Mouse (Mus musculus) intestine, embryonic 16.5 days (tissue): ENCODE measurements around the gene Vpreb3. TPM values are rescaled to one million over a fixed set of nuclear protein-coding genes. Genes with fewer than 3 reads are reported as not detected.

Experiments
- ATAC-seq: fragments of 200-750 bp; cut with Nextera tagmentation; 2 replicates; pipeline ENCODE4 v1.8.0; 2017; ENCODE audit warnings: moderate TSS enrichment, moderate library complexity
- H3K27ac ChIP-seq: fragments of 300-500 bp; sonication (generic); 2 replicates; pipeline ENCODE4 v1.5.1; 2014; ENCODE audit warnings: mild to moderate bottlenecking, low read length
- H3K27me3 ChIP-seq: fragments of 300-500 bp; sonication (generic); replicated peaks from 2 replicates; pipeline ENCODE4 v1.6.1; 2014; ENCODE audit warnings: low read length, control low read depth, mixed read lengths; ENCODE audit not compliant: control insufficient read depth, insufficient read depth
- H3K36me3 ChIP-seq: fragments of 300-500 bp; sonication (generic); 2 replicates; pipeline ENCODE4 v1.6.1; 2014; ENCODE audit warnings: low read length, control low read depth; ENCODE audit not compliant: control insufficient read depth, insufficient read depth
- H3K4me1 ChIP-seq: fragments of 300-500 bp; sonication (generic); 2 replicates; pipeline ENCODE4 v1.6.1; 2014; ENCODE audit warnings: low read length, control low read depth, mixed read lengths; ENCODE audit not compliant: control insufficient read depth, insufficient read depth
- H3K4me2 ChIP-seq: fragments of 300-500 bp; sonication (generic); 2 replicates; pipeline ENCODE4 v1.6.1; 2014; ENCODE audit warnings: low read depth, low read length, control low read depth
- H3K4me3 ChIP-seq: fragments of 300-500 bp; sonication (generic); 2 replicates; pipeline ENCODE4 v1.5.1; 2014; ENCODE audit warnings: mild to moderate bottlenecking, low read length
- H3K9ac ChIP-seq: fragments of 300-500 bp; sonication (generic); 2 replicates; pipeline ENCODE4 v1.6.1; 2014; ENCODE audit warnings: low read depth, low read length
- H3K9me3 ChIP-seq: fragments of 300-500 bp; sonication (generic); 2 replicates; pipeline ENCODE4 v1.6.1; 2016; ENCODE audit warnings: low read length, control low read depth; ENCODE audit not compliant: control insufficient read depth
- WGBS: fragments of 180-500 bp; shearing (Covaris S2); extraction: QIAGEN DNeasy Blood & Tissue Kit; methylation state at CpG from one replicate; pipeline ENCODE4 v1.1.7; 2014; 5-methylcytosine and 5-hydroxymethylcytosine counted together
- polyA plus RNA-seq: library from polyadenylated mRNA; unstranded; fragments of >200 nt; fragmentation: Nextera tagmentation; extraction: Ambion mirVana; gene quantifications from 2 replicates; pipeline ENCODE4 v1.2.1, GENCODE M21; 2015

The Vpreb3 gene
- 0.68 TPM in 1 of 2 replicates, not detected in the other for polyA plus RNA-seq

- 82% methylated on average over 15 of the region's 15 CpGs for WGBS
These were observed at the start of gene Vpreb3 for GRCm38 (mm10) chr10:75942736-75943477. TSS of gene Vpreb3 (plus strand) at chr10:75943057.

GRCm38 (mm10) chr10:75893089-75893750 lies 49.6 kb upstream of the Vpreb3 start, which contains the start of gene Derl3:
TSS of gene Derl3 (plus strand) at chr10:75893413.
- Histone ChIP-seq H3K36me3 (peaks cover 10% of the 10 kb centered on the region; the same call in 1 of the 2 replicates), H3K27ac (no peak within 1 kb of the TSS), H3K4me1 (peaks cover 11% of the 10 kb centered on the region), H3K4me3 (peak within 1 kb of the TSS; percentile 52), H3K9ac (peak within 1 kb of the TSS; percentile 63), H3K9me3 (no peaks in the 10 kb centered on the region), H3K4me2 (peak within 1 kb of the TSS; percentile 95), H3K27me3 (no peaks in the 10 kb centered on the region)
- 1% methylated on average over 51 of the region's 51 CpGs for WGBS
- ATAC-seq = peak; percentile 100

More at GRCm38 (mm10) chr10:75942736-75943477, at the start of gene Vpreb3:
- peak within 1 kb of the TSS; percentile 49; the same call in 1 of the 2 replicates for H3K27ac ChIP-seq
- H3K4me1 ChIP-seq = peaks cover 3% of the 10 kb centered on the region; the same call in 1 of the 2 replicates
- no peak within 1 kb of the TSS for H3K9ac ChIP-seq
- no peak within 1 kb of the TSS for H3K4me3 ChIP-seq
- H3K27me3 ChIP-seq = no peaks in the 10 kb centered on the region
- H3K36me3 ChIP-seq = no peaks in the 10 kb centered on the region
- no peaks in the 10 kb centered on the region for H3K9me3 ChIP-seq
- ATAC-seq = no peak
- H3K4me2 ChIP-seq = no peak within 1 kb of the TSS

- WGBS = 77% methylated on average over 6 of the region's 6 CpGs
- no peak overlapping the region for H3K4me2 ChIP-seq
- H3K4me3 ChIP-seq = no peak overlapping the region
- peaks cover 10% of the 10 kb centered on the region; the same call in 1 of the 2 replicates for H3K36me3 ChIP-seq
- H3K27ac ChIP-seq = no peak overlapping the region
- H3K4me1 ChIP-seq = peaks cover 6% of the 10 kb centered on the region
- H3K9ac ChIP-seq = no peak overlapping the region
- no peak for ATAC-seq
- H3K9me3 ChIP-seq = no peaks in the 10 kb centered on the region
- no peaks in the 10 kb centered on the region for H3K27me3 ChIP-seq
These were observed 48.3 kb upstream of the Vpreb3 start for GRCm38 (mm10) chr10:75894601-75895000.

- H3K9ac ChIP-seq = no peak overlapping the region
- no peaks in the 10 kb centered on the region for H3K9me3 ChIP-seq
- peaks cover 5% of the 10 kb centered on the region for H3K4me1 ChIP-seq
- no peak for ATAC-seq
- no peak overlapping the region for H3K27ac ChIP-seq
- H3K36me3 ChIP-seq = peaks cover 13% of the 10 kb centered on the region
- WGBS = 93% methylated on average over 5 of the region's 5 CpGs
- no peaks in the 10 kb centered on the region for H3K27me3 ChIP-seq
- no peak overlapping the region for H3K4me2 ChIP-seq
- no peak overlapping the region for H3K4me3 ChIP-seq
These were observed 47.1 kb upstream of the Vpreb3 start for GRCm38 (mm10) chr10:75895730-75896129.

GRCm38 (mm10) chr10:75896208-75896607 lies 46.6 kb upstream of the Vpreb3 start:
- Histone ChIP-seq H3K9ac (no peak overlapping the region), H3K36me3 (peaks cover 14% of the 10 kb centered on the region), H3K4me2 (no peak overlapping the region), H3K4me1 (peaks cover 5% of the 10 kb centered on the region), H3K9me3 (no peaks in the 10 kb centered on the region), H3K27ac (no peak overlapping the region), H3K4me3 (no peak overlapping the region), H3K27me3 (no peaks in the 10 kb centered on the region)
- no peak for ATAC-seq
- WGBS = 90% methylated on average over 1 of the region's 1 CpGs

- WGBS = 38% methylated on average over 6 of the region's 6 CpGs
- H3K36me3 ChIP-seq = peaks cover 21% of the 10 kb centered on the region
- no peak overlapping the region for H3K4me2 ChIP-seq
These were observed 45.5 kb upstream of the Vpreb3 start for GRCm38 (mm10) chr10:75897373-75897772.

GRCm38 (mm10) chr10:75898039-75898564 lies 44.8 kb upstream of the Vpreb3 start:
- Histone ChIP-seq H3K4me1 (peaks cover 5% of the 10 kb centered on the region), H3K4me2 (no peak overlapping the region), H3K4me3 (no peak overlapping the region), H3K9ac (no peak overlapping the region), H3K9me3 (no peaks in the 10 kb centered on the region), H3K27me3 (no peaks in the 10 kb centered on the region), H3K27ac (no peak overlapping the region), H3K36me3 (peaks cover 25% of the 10 kb centered on the region)
- no peak for ATAC-seq
- WGBS = 81% methylated on average over 6 of the region's 6 CpGs

More at GRCm38 (mm10) chr10:75897373-75897772, 45.5 kb upstream of the Vpreb3 start:
- Histone ChIP-seq H3K9ac (no peak overlapping the region), H3K4me1 (peaks cover 5% of the 10 kb centered on the region), H3K27me3 (no peaks in the 10 kb centered on the region), H3K9me3 (no peaks in the 10 kb centered on the region), H3K27ac (no peak overlapping the region), H3K4me3 (no peak overlapping the region)
- no peak for ATAC-seq

- Histone ChIP-seq H3K4me3 (no peak overlapping the region), H3K4me1 (no peaks in the 10 kb centered on the region), H3K9me3 (no peaks in the 10 kb centered on the region), H3K27me3 (no peaks in the 10 kb centered on the region), H3K27ac (no peak overlapping the region), H3K36me3 (peaks cover 29% of the 10 kb centered on the region), H3K9ac (no peak overlapping the region), H3K4me2 (no peak overlapping the region)
- 0 out of 2 replicates have a peak, but pooled peaks have one; percentile 7 for ATAC-seq
- WGBS = 55% methylated on average over 3 of the region's 3 CpGs
These were observed 44.0 kb upstream of the Vpreb3 start for GRCm38 (mm10) chr10:75898846-75899245.

GRCm38 (mm10) chr10:75904391-75904790 lies 38.5 kb upstream of the Vpreb3 start:
- no peaks in the 10 kb centered on the region for H3K9me3 ChIP-seq
- H3K36me3 ChIP-seq = peaks cover 31% of the 10 kb centered on the region
- H3K4me1 ChIP-seq = no peaks in the 10 kb centered on the region
- no peak overlapping the region for H3K27ac ChIP-seq
- WGBS = 86% methylated on average over 5 of the region's 5 CpGs
- no peak overlapping the region for H3K9ac ChIP-seq
- ATAC-seq = no peak
- H3K4me3 ChIP-seq = no peak overlapping the region
- H3K27me3 ChIP-seq = no peaks in the 10 kb centered on the region
- no peak overlapping the region for H3K4me2 ChIP-seq
